Mouse (Mus musculus) urinary bladder, postnatal 4 days (tissue): Measurements from ENCODE around the gene Zfp365.

ENCODE experiments used
- DNase-seq, 2 experiments: peaks; one replicate each; pipeline ENCODE4 v3.0.0; 2021 to 2022; ENCODE audit warnings: low spot score in 2 of 2

The Zfp365 gene

DNA sequence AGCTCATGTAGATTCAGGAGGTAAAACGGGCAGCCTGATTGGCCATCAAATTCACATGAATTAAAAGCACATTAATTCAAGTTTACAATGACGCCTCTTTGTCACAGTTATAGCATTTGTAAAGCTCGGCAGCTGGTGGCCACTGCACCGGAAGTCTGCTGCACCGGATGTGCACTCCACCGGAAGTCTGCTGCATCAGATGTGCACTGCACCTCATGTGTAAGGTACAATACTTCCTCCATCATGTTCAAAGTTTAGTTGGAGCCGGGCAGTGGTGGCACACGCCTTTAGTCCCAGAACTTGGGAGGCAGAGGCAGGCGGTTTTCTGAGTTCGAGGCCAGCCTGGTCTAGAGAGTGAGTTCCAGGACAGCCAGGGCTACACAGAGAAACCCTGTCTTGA lies 70.9 kb downstream of the Zfp365 start:
- DNase-seq = no peak

DNA sequence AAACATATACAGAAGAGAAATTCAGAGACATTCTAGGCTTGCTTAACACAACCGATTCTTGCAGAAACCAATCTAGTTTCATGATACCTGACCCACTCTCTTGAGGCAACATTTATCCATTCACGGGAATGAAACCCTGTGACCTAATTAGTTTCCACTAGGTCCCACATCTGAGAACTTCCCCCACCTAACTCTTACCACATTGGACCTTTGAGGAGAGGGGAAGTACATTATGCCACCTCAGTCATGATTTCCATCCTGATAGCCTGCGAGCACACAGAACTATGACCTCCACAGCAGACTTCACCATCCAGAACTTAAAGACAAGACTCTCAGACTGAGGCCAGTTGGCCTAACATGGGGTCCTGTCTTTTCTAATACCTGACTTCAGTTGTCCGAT lies 71.7 kb downstream of the Zfp365 start:
- no peak for DNase-seq

DNA sequence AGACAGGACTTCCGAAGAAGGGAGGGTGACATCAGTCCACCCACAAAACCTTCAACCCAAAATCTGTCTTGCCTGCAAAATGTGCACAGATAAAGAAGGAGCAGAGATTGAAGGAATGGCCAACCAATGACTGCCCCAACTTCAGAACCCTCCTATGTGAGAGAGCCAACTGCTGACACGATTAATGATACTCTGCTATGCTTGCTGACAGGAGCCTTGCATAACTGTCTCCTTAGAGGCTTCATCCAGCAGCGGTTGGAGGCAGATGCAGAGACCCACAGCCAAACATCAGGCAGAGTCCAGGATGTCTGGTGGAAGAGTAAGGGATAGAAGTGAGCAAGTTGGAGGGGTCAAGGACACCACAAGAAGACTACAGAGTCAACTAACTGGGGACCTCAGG lies 73.3 kb downstream of the Zfp365 start:
- no peak for DNase-seq

DNA sequence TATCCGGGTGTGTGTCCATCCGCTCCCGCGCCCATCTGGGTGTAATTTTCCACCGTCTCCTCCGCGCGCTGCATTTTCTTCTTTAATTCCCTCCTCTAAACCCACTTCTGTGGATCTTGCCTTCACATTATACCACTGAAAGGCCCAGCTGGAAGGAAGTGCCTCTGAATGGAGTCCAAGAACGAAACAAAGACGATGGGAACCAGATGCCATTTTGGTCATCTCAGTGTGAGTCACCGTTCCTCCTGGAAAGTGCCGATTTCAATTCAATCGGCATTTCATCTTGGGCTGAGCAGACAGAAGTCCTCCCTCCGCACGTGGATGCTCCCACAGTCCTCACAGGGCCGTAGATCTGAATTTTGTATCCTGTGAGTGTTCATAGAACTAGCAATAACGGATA lies 76.0 kb downstream of the Zfp365 start:
- DNase-seq = no peak
